Comparison of ENCODE assay signal across 9 mouse cellular contexts in the genomic region with DNA sequence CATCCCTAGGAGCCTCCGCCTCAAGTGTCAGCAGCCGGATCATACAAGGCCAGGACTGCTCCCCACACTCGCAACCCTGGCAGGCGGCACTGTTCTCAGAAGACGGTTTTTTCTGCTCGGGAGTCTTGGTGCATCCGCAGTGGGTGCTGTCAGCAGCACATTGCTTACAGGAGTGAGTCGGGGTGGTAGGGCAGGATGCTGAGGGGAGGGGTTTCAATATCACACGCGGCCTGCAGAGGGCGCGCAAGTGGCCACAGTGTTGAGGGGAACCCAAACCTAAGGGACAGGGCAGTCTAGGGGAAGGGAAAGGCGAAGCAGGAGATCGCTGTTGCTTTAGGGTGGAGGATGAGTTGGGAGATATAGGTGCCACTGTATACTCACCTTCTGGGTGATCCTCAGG. TPM values are rescaled to one million over a fixed set of nuclear protein-coding genes. Genes with fewer than 3 reads are reported as not detected.
A peak's percentile ranks its signal among the peaks of the same experiment; 100 is the strongest.
DNase-seq lines count a peak whose midpoint lies in the region; ATAC-seq and TF ChIP-seq lines count a peak whose summit lies in the region.
"Had no signal": no experiment of that assay in that cellular context is flagged by ENCODE, and none has a peak within 500 bp of the region (broad histone marks: within the 10 kb centered on the region; RNA-seq: fewer than 3 reads in every experiment).

No protein-coding gene starts in this region.

- H3K4me3 ChIP-seq in intestine, embryonic 15.5 days (replicated peaks) = no peak overlapping the region
- H3K4me3 ChIP-seq in limb, embryonic 11.5 days (ENCODE audit: low read depth, low read length) = no peak overlapping the region
- H3K4me3 ChIP-seq in midbrain, postnatal 0 days (ENCODE audit: low read depth, low read length) = no peak overlapping the region
- H3K4me3 ChIP-seq: erythroblast, embryonic 14.5 days had no signal

- DNase-seq in urinary bladder, postnatal 25 days (ENCODE audit: low spot score) = peak; percentile 37
- no peak for DNase-seq in urinary bladder, adult 2 months (ENCODE audit: low spot score)
- peak; percentile 75 for DNase-seq in embryo, embryonic 10 days (ENCODE audit: low spot score)
- peak; percentile 21 for DNase-seq in gastrocnemius, postnatal 25 days
- DNase-seq in limb, embryonic 11.5 days (ENCODE audit: low spot score) = peak; percentile 77
- peak; percentile 30 for DNase-seq in midbrain, postnatal 0 days (ENCODE audit: low spot score)
- DNase-seq in c-Kit-positive CD71-positive TER-119-positive erythroid progenitor cells, embryonic 14.5 days (ENCODE audit: low spot score) = no peak

- peak; percentile 70 for TF ChIP-seq CTCF in midbrain, postnatal 0 days (IDR thresholded peaks at IDR 0.05)

- peak overlapping the region; percentile 40 for H3K4me2 ChIP-seq in intestine, embryonic 15.5 days (replicated peaks)
- H3K4me2 ChIP-seq in limb, embryonic 11.5 days (ENCODE audit: low read depth, severe bottlenecking) = peak overlapping the region; percentile 24; the same call in 1 of the 2 replicates
- 0 out of 2 replicates have a peak overlapping the region, but pooled peaks have one; percentile 3 for H3K4me2 ChIP-seq in midbrain, postnatal 0 days (ENCODE audit: low read depth, low read length, poor library complexity, severe bottlenecking)

- H3K9ac ChIP-seq in intestine, embryonic 15.5 days = no peak overlapping the region
- no peak overlapping the region for H3K9ac ChIP-seq in limb, embryonic 11.5 days (ENCODE audit: low read length)
- H3K9ac ChIP-seq in midbrain, postnatal 0 days (replicated peaks; ENCODE audit: low read length, poor library complexity, severe bottlenecking) = no peak overlapping the region

- peak; percentile 20; the same call in 1 of the 2 replicates for ATAC-seq in intestine, embryonic 15.5 days
- ATAC-seq in limb, embryonic 11.5 days (ENCODE audit: insufficient number of reproducible peaks, low FRiP score, low TSS enrichment, low read depth) = 0 out of 2 replicates have a peak, but pooled peaks have one; percentile 18
- peak; percentile 51; the same call in 1 of the 2 replicates for ATAC-seq in midbrain, postnatal 0 days (ENCODE audit: low FRiP score)

- no peak overlapping the region for H3K27ac ChIP-seq in intestine, embryonic 15.5 days
- H3K27ac ChIP-seq in limb, embryonic 11.5 days (replicated peaks; ENCODE audit: low read depth, low read length) = no peak overlapping the region
- no peak overlapping the region for H3K27ac ChIP-seq in midbrain, postnatal 0 days (ENCODE audit: low read depth, low read length)

- H3K4me1 ChIP-seq in intestine, embryonic 15.5 days (replicated peaks) = no peaks in the 10 kb centered on the region
- peaks cover 5% of the 10 kb centered on the region; the same call in 1 of the 2 replicates for H3K4me1 ChIP-seq in limb, embryonic 11.5 days (ENCODE audit: control insufficient read depth, insufficient read depth, low read length)
- no peaks in the 10 kb centered on the region for H3K4me1 ChIP-seq in midbrain, postnatal 0 days (ENCODE audit: insufficient read depth, low read length)

- 12% methylated on average over 14 of the region's 14 CpGs for WGBS in intestine, embryonic 15.5 days
- WGBS in limb, embryonic 11.5 days = 13% methylated on average over 14 of the region's 14 CpGs
- 8% methylated on average over 14 of the region's 14 CpGs for WGBS in midbrain, postnatal 0 days

- no peaks in the 10 kb centered on the region for H3K36me3 ChIP-seq in intestine, embryonic 15.5 days
- H3K36me3 ChIP-seq in limb, embryonic 11.5 days (ENCODE audit: control insufficient read depth, insufficient read depth, low read length) = no peaks in the 10 kb centered on the region
- H3K36me3 ChIP-seq in midbrain, postnatal 0 days (ENCODE audit: insufficient read depth, low read length) = no peaks in the 10 kb centered on the region

- H3K9me3 ChIP-seq in intestine, embryonic 15.5 days = no peaks in the 10 kb centered on the region
- H3K9me3 ChIP-seq in limb, embryonic 11.5 days (ENCODE audit: control insufficient read depth, low read length) = no peaks in the 10 kb centered on the region
- no peaks in the 10 kb centered on the region for H3K9me3 ChIP-seq in midbrain, postnatal 0 days (ENCODE audit: low read length)

- H3K27me3 ChIP-seq in intestine, embryonic 15.5 days (replicated peaks) = 0 out of 2 replicates have a peak, but pooled peaks cover 4% of the 10 kb centered on the region
- no peaks in the 10 kb centered on the region for H3K27me3 ChIP-seq in limb, embryonic 11.5 days (ENCODE audit: control insufficient read depth, insufficient read depth, low read length)
- no peaks in the 10 kb centered on the region for H3K27me3 ChIP-seq in midbrain, postnatal 0 days (ENCODE audit: insufficient read depth, low read length)

RNA-seq across cellular contexts. Expression of a gene that starts 2.6 kb away (rescaled TPM):
- not detected in 2 replicates for polyA plus RNA-seq in urinary bladder, adult 2 months (2012; rRNA removed)
- not detected for total RNA-seq in gastrocnemius, postnatal 25 days (2021)
- polyA plus RNA-seq in intestine, embryonic 15.5 days (2015; fragmentation: Nextera tagmentation; extraction: Ambion mirVana) = not detected in 2 replicates
- 0.16 TPM in 2 replicates for polyA plus RNA-seq in limb, embryonic 11.5 days (2014; fragmentation: Nextera tagmentation; extraction: Ambion mirVana)
- total RNA-seq in midbrain, postnatal 0 days (2014; rRNA removed) = 0.16 TPM in 1 of 2 replicates, not detected in the other
- polyA plus RNA-seq in midbrain, postnatal 0 days (2015; fragmentation: Nextera tagmentation; extraction: Ambion mirVana) = not detected in 2 replicates
- polyA plus RNA-seq: erythroblast, embryonic 14.5 days had no signal

RNA-seq across cellular contexts. Expression of a gene that starts 41.8 kb away (rescaled TPM):
- polyA plus RNA-seq in urinary bladder, adult 2 months (2012; rRNA removed) = not detected in 2 replicates
- not detected for total RNA-seq in gastrocnemius, postnatal 25 days (2021)
- not detected in 2 replicates for polyA plus RNA-seq in intestine, embryonic 15.5 days (2015; fragmentation: Nextera tagmentation; extraction: Ambion mirVana)
- polyA plus RNA-seq in limb, embryonic 11.5 days (2014; fragmentation: Nextera tagmentation; extraction: Ambion mirVana) = not detected in 2 replicates
- total RNA-seq in midbrain, postnatal 0 days (2014; rRNA removed) = not detected in 2 replicates
- polyA plus RNA-seq in midbrain, postnatal 0 days (2015; fragmentation: Nextera tagmentation; extraction: Ambion mirVana) = not detected in 2 replicates

RNA-seq across cellular contexts. Expression of a gene that starts 50.0 kb away (rescaled TPM):
- not detected in 2 replicates for polyA plus RNA-seq in urinary bladder, adult 2 months (2012; rRNA removed)
- total RNA-seq in gastrocnemius, postnatal 25 days (2021) = not detected
- polyA plus RNA-seq in intestine, embryonic 15.5 days (2015; fragmentation: Nextera tagmentation; extraction: Ambion mirVana) = not detected in 2 replicates
- polyA plus RNA-seq in limb, embryonic 11.5 days (2014; fragmentation: Nextera tagmentation; extraction: Ambion mirVana) = not detected in 2 replicates
- not detected in 2 replicates for total RNA-seq in midbrain, postnatal 0 days (2014; rRNA removed)
- polyA plus RNA-seq in midbrain, postnatal 0 days (2015; fragmentation: Nextera tagmentation; extraction: Ambion mirVana) = not detected in 2 replicates
- polyA plus RNA-seq: erythroblast, embryonic 14.5 days had no signal

RNA-seq across cellular contexts. Expression of a gene that starts 59.2 kb away (rescaled TPM):
- polyA plus RNA-seq in urinary bladder, adult 2 months (2012; rRNA removed) = 0.30 TPM in 1 of 2 replicates, not detected in the other
- not detected for total RNA-seq in gastrocnemius, postnatal 25 days (2021)
- polyA plus RNA-seq in intestine, embryonic 15.5 days (2015; fragmentation: Nextera tagmentation; extraction: Ambion mirVana) = not detected in 2 replicates
- 0.24 TPM in 1 of 2 replicates, not detected in the other for polyA plus RNA-seq in limb, embryonic 11.5 days (2014; fragmentation: Nextera tagmentation; extraction: Ambion mirVana)
- not detected in 2 replicates for total RNA-seq in midbrain, postnatal 0 days (2014; rRNA removed)
- polyA plus RNA-seq in midbrain, postnatal 0 days (2015; fragmentation: Nextera tagmentation; extraction: Ambion mirVana) = not detected in 2 replicates
- polyA plus RNA-seq: erythroblast, embryonic 14.5 days had no signal

Comparison
In these comparisons a context has a peak if more than half of its experiments do, and no peak if none do; other contexts are left out.
1. DNase-seq: peak in urinary bladder, postnatal 25 days (single experiment), embryo, embryonic 10 days (single experiment), gastrocnemius, postnatal 25 days (single experiment), limb, embryonic 11.5 days (single experiment) and midbrain, postnatal 0 days (single experiment); none in urinary bladder, adult 2 months (single experiment) and c-Kit-positive CD71-positive TER-119-positive erythroid progenitor cells, embryonic 14.5 days (single experiment).
2. Peak in every context shown above with its lines, with median percentiles within 50 percentile points of each other: ATAC-seq and H3K4me2 ChIP-seq.